Mouse (Mus musculus) midbrain, embryonic 16.5 days (tissue): ENCODE measurements around the gene Rab1a. TPM values are rescaled to one million over a fixed set of nuclear protein-coding genes. Genes with fewer than 3 reads are reported as not detected.

Experiments used
- ATAC-seq: fragments of 200-750 bp; cut with Nextera tagmentation; 2 replicates; pipeline ENCODE4 v1.8.0; 2017; ENCODE audit warnings: moderate TSS enrichment
- H3K27ac ChIP-seq: fragments of 300-500 bp; sonication (generic); 2 replicates; pipeline ENCODE4 v1.5.1; 2014; ENCODE audit warnings: mild to moderate bottlenecking, low read length, mixed read lengths
- H3K27me3 ChIP-seq: fragments of 300-500 bp; sonication (generic); 2 replicates; pipeline ENCODE4 v1.6.1; 2014; ENCODE audit warnings: low read depth, low read length, mixed read lengths; ENCODE audit not compliant: control insufficient read depth, insufficient read depth
- H3K36me3 ChIP-seq: fragments of 300-500 bp; sonication (generic); 2 replicates; pipeline ENCODE4 v1.6.1; 2014; ENCODE audit warnings: mild to moderate bottlenecking, low read length, moderate library complexity, mixed read lengths; ENCODE audit not compliant: control insufficient read depth, insufficient read depth
- H3K4me1 ChIP-seq: fragments of 300-500 bp; sonication (generic); 2 replicates; pipeline ENCODE4 v1.6.1; 2014; ENCODE audit warnings: mild to moderate bottlenecking, low read length, mixed read lengths; ENCODE audit not compliant: control insufficient read depth, insufficient read depth
- H3K4me2 ChIP-seq: fragments of 300-500 bp; sonication (generic); 2 replicates; pipeline ENCODE4 v1.6.1; 2014; ENCODE audit warnings: mild to moderate bottlenecking, low read length, mixed read lengths
- H3K4me3 ChIP-seq: fragments of 300-500 bp; sonication (generic); 2 replicates; pipeline ENCODE4 v1.5.1; 2014; ENCODE audit warnings: low read depth, mild to moderate bottlenecking, low read length, moderate library complexity, mixed read lengths
- H3K9ac ChIP-seq: fragments of 300-500 bp; sonication (generic); 2 replicates; pipeline ENCODE4 v1.6.1; 2014; ENCODE audit warnings: low read depth, low read length, mixed read lengths
- H3K9me3 ChIP-seq: fragments of 300-500 bp; sonication (generic); replicated peaks from 2 replicates; pipeline ENCODE4 v1.6.1; 2014; ENCODE audit warnings: mild to moderate bottlenecking, low read length, mixed read lengths; ENCODE audit not compliant: control insufficient read depth, poor library complexity, severe bottlenecking
- WGBS: fragments of 180-500 bp; shearing (Covaris S2); extraction: QIAGEN DNeasy Blood & Tissue Kit; methylation state at CpG from one replicate; pipeline ENCODE4 v1.1.7; 2014; 5-methylcytosine and 5-hydroxymethylcytosine counted together
- polyA plus RNA-seq: library from polyadenylated mRNA; unstranded; fragments of >200 nt; fragmentation: Nextera tagmentation; extraction: Ambion mirVana; gene quantifications from 2 replicates; pipeline ENCODE4 v1.2.1, GENCODE M21; 2015

Gene Rab1a
- polyA plus RNA-seq, 1 experiment from 2014 or later, result 318 TPM

GRCm38 (mm10) chr11:20249296-20250110, 48.3 kb downstream of the Rab1a start, which contains the start of gene Cep68:
Cep68 (minus strand) TSS chr11:20249429.
- peak within 1 kb of the TSS; percentile 90 for H3K4me2 ChIP-seq

GRCm38 (mm10) chr11:20250476-20251178, 49.4 kb downstream of the Rab1a start:
- Histone ChIP-seq H3K36me3 (no peaks in the 10 kb centered on the region), H3K9ac (no peak overlapping the region), H3K9me3 (no peaks in the 10 kb centered on the region), H3K4me1 (peaks cover 26% of the 10 kb centered on the region), H3K27ac (no peak overlapping the region), H3K4me3 (no peak overlapping the region), H3K4me2 (no peak overlapping the region), H3K27me3 (no peaks in the 10 kb centered on the region)
- no peak for ATAC-seq
- WGBS, result 90% methylated on average over 6 of the region's 6 CpGs

More at GRCm38 (mm10) chr11:20249296-20250110, 48.3 kb downstream of the Rab1a start, which contains the start of gene Cep68:
- WGBS, result 0% methylated on average over 55 of the region's 59 CpGs
- peak within 1 kb of the TSS; percentile 86 for H3K27ac ChIP-seq
- peak within 1 kb of the TSS; percentile 88 for H3K9ac ChIP-seq
- no peaks in the 10 kb centered on the region for H3K27me3 ChIP-seq
- peak within 1 kb of the TSS; percentile 85 for H3K4me3 ChIP-seq
- peak; percentile 99 for ATAC-seq
- peaks cover 26% of the 10 kb centered on the region for H3K4me1 ChIP-seq
- H3K9me3 ChIP-seq, result no peaks in the 10 kb centered on the region
- no peaks in the 10 kb centered on the region for H3K36me3 ChIP-seq

GRCm38 (mm10) chr11:20253088-20253487, 51.9 kb downstream of the Rab1a start:
- no peak overlapping the region for H3K4me3 ChIP-seq
- H3K4me1 ChIP-seq, result peaks cover 8% of the 10 kb centered on the region
- no peak overlapping the region for H3K4me2 ChIP-seq
- H3K27ac ChIP-seq, result no peak overlapping the region
- 74% methylated on average over 2 of the region's 2 CpGs for WGBS
- H3K36me3 ChIP-seq, result no peaks in the 10 kb centered on the region
- no peak for ATAC-seq
- H3K9ac ChIP-seq, result no peak overlapping the region
- no peaks in the 10 kb centered on the region for H3K27me3 ChIP-seq
- no peaks in the 10 kb centered on the region for H3K9me3 ChIP-seq

DNA sequence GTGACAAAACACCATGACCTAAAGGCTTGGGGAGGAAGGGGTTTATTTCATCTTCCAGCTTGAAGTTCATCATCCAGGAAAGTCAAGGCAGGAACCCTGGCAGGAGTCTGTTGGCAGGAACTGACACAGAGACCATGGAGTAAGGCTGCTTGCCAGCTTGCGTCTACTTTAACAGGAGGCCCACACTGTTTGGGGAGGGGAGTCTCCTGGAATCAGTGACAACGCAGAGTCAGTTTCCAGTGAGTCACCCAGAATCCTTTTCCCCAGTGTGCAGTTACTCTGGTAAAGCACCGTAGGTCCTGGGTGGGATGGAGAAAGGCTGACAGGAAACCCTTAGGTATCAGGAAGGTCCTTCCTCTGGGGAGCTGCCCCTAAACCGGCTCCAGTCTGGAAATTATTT, 53.6 kb downstream of the Rab1a start:
- H3K27ac ChIP-seq, result no peak overlapping the region
- peaks cover 4% of the 10 kb centered on the region; the same call in 1 of the 2 replicates for H3K4me1 ChIP-seq
- WGBS, result 88% methylated on average over 4 of the region's 4 CpGs
- no peaks in the 10 kb centered on the region for H3K9me3 ChIP-seq
- no peak for ATAC-seq
- H3K4me3 ChIP-seq, result no peak overlapping the region
- H3K4me2 ChIP-seq, result no peak overlapping the region
- no peaks in the 10 kb centered on the region for H3K36me3 ChIP-seq
- no peaks in the 10 kb centered on the region for H3K27me3 ChIP-seq
- no peak overlapping the region for H3K9ac ChIP-seq

- H3K9me3 ChIP-seq, result no peaks in the 10 kb centered on the region
- WGBS, result 59% methylated on average over 8 of the region's 8 CpGs
Measured at GRCm38 (mm10) chr11:20262628-20263380, 61.6 kb downstream of the Rab1a start.

GRCm38 (mm10) chr11:20269885-20270284, 68.7 kb downstream of the Rab1a start:
- H3K27me3 ChIP-seq, result no peaks in the 10 kb centered on the region
- no peak overlapping the region for H3K4me3 ChIP-seq
- H3K9ac ChIP-seq, result no peak overlapping the region
- H3K36me3 ChIP-seq, result no peaks in the 10 kb centered on the region
- 87% methylated on average over 6 of the region's 6 CpGs for WGBS
- H3K4me2 ChIP-seq, result no peak overlapping the region
- ATAC-seq, result no peak
- H3K4me1 ChIP-seq, result no peaks in the 10 kb centered on the region
- H3K9me3 ChIP-seq, result no peaks in the 10 kb centered on the region
- H3K27ac ChIP-seq, result no peak overlapping the region

More at GRCm38 (mm10) chr11:20262628-20263380, 61.6 kb downstream of the Rab1a start:
- Histone ChIP-seq H3K9ac (no peak overlapping the region), H3K4me2 (no peak overlapping the region), H3K27me3 (no peaks in the 10 kb centered on the region), H3K36me3 (no peaks in the 10 kb centered on the region), H3K4me1 (no peaks in the 10 kb centered on the region), H3K27ac (no peak overlapping the region), H3K4me3 (no peak overlapping the region)
- peak; percentile 85; the same call in 1 of the 2 replicates for ATAC-seq

DNA sequence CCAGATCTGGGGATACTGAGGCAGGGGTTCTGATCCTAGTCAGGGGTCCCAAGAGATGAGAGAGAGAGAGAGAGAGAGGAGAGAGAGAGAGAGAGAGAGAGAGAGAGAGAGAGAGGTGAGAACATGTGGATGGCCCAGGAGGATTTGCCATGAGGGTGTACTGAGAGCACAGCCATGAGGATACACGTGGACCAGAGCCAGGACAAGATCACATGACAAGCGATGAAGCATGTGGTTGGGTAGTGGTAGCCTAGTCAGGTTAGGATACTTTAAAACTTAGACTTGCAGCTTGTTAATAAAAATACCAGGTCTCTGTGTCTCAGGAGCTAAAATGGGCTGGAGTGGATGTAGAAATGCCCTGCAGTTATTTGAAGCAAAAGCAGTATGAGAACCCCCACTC, 74.7 kb downstream of the Rab1a start:
- H3K4me2 ChIP-seq, result no peak overlapping the region
- no peak overlapping the region for H3K4me3 ChIP-seq
- ATAC-seq, result no peak
- no peaks in the 10 kb centered on the region for H3K9me3 ChIP-seq
- no peaks in the 10 kb centered on the region for H3K27me3 ChIP-seq
- no peak overlapping the region for H3K9ac ChIP-seq
- no peaks in the 10 kb centered on the region for H3K36me3 ChIP-seq
- WGBS, result 74% methylated on average over 2 of the region's 2 CpGs
- H3K4me1 ChIP-seq, result no peaks in the 10 kb centered on the region
- H3K27ac ChIP-seq, result no peak overlapping the region
